Mouse (Mus musculus): Measurements from ENCODE around the gene Acer3. TPM values are rescaled to one million over a fixed set of nuclear protein-coding genes. Genes with fewer than 3 reads are reported as not detected.

Acer3 gene
- polyA plus RNA-seq, 1 experiment from 2014 or later: 21.5 TPM

DNA sequence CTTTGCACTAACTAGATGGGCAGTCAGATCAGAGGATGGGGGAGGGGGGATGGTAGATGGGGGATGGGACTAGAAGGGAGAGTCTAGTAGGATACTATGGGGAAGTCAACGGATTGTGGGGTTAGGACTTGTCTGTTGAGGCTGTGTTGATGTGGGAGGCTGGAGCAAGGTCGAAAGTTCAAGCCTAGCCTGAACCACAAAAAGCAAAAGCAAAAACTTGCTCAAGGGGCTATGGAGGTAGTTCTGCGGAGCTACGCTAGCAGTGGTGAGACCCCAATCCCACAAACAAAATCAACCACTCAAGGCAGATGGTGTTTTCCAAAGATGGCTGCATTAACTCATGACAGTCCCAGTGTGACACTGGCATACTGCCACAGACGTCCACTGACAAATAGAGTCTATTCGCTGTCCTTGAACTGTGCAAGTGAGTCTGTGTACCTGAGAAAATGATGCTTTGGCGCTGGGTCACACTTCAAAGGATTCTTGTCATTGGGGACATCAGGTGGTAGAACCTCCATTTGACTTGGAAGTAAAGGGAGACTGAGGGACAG is 927 bp downstream of the Acer3 start:
- no peaks in the 10 kb centered on the region for H3K4me1 ChIP-seq (ENCODE audit: control insufficient read depth, insufficient read depth, low read length)
- no peak for ATAC-seq (replicated peaks; ENCODE audit: insufficient number of reproducible peaks, low FRiP score, low TSS enrichment, low read depth)
- no peak overlapping the region for H3K4me3 ChIP-seq (ENCODE audit: low read depth, low read length)
- no peak for DNase-seq (ENCODE audit: low spot score)
- no peak overlapping the region for H3K27ac ChIP-seq (replicated peaks; ENCODE audit: low read depth, low read length)
- H3K9ac ChIP-seq (replicated peaks; ENCODE audit: low read length): no peak overlapping the region
- no peaks in the 10 kb centered on the region for H3K36me3 ChIP-seq (replicated peaks; ENCODE audit: control insufficient read depth, insufficient read depth, low read depth, low read length)
- H3K27me3 ChIP-seq (ENCODE audit: control insufficient read depth, insufficient read depth, low read length): no peaks in the 10 kb centered on the region
- H3K4me2 ChIP-seq (ENCODE audit: low read depth, low read length): no peak overlapping the region
- 82% methylated on average over 7 of the region's 7 CpGs for WGBS
- no peaks in the 10 kb centered on the region for H3K9me3 ChIP-seq (replicated peaks; ENCODE audit: control insufficient read depth, low read length)

DNA sequence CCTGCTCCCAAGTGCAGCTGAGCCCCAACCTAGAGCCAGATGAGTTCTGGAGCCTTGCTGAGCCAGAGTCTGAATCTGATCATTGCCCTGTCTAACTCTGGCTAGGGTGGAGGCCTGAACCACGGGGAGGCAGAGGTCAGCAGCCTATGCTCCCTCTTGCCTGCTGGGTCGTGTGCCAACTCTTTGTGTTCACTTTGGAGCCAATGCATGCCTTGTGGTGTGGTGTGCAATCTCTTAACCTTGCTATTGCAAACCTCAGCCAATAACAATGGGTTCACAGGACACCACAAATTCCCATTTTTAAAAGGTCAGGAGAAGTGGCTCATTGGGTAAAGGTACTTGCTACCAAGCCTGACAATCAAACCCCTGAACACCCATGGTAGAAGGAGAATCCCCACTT is 4.4 kb downstream of the Acer3 start:
- Histone ChIP-seq H3K36me3 (replicated peaks; ENCODE audit: control insufficient read depth, insufficient read depth, low read depth, low read length) (no peaks in the 10 kb centered on the region), H3K27ac (replicated peaks; ENCODE audit: low read depth, low read length) (no peak overlapping the region), H3K4me3 (ENCODE audit: low read depth, low read length) (no peak overlapping the region), H3K9me3 (replicated peaks; ENCODE audit: control insufficient read depth, low read length) (no peaks in the 10 kb centered on the region), H3K4me2 (ENCODE audit: low read depth, low read length) (no peak overlapping the region), H3K9ac (replicated peaks; ENCODE audit: low read length) (no peak overlapping the region), H3K4me1 (ENCODE audit: control insufficient read depth, insufficient read depth, low read length) (no peaks in the 10 kb centered on the region), H3K27me3 (ENCODE audit: control insufficient read depth, insufficient read depth, low read length) (no peaks in the 10 kb centered on the region)
- WGBS: 55% methylated on average over 2 of the region's 2 CpGs
- DNase-seq (ENCODE audit: low spot score) (no peak), ATAC-seq (replicated peaks; ENCODE audit: insufficient number of reproducible peaks, low FRiP score, low TSS enrichment, low read depth) (no peak)

DNA sequence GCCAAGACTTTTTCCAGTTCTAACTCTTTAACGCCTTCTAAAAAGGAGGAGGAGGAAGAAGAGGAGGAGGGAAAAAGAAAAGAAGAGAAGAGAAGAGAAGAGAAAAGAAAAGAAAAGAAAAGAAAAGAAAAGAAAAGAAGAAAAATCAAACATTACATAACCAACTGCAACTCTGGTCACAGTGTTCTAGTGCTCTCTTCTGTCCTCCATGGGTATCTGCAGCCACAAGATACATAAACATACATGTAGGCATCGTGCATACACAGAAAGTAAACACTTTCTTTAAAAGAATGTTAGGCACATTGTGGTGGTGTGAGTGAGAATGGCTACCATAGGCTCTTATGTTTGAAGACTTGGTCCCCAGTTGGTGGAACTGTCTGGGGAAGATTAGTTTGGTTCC is 5.9 kb downstream of the Acer3 start:
- no peaks in the 10 kb centered on the region for H3K9me3 ChIP-seq (replicated peaks; ENCODE audit: control insufficient read depth, low read length)
- H3K36me3 ChIP-seq (replicated peaks; ENCODE audit: control insufficient read depth, insufficient read depth, low read depth, low read length): no peaks in the 10 kb centered on the region
- ATAC-seq (replicated peaks; ENCODE audit: insufficient number of reproducible peaks, low FRiP score, low TSS enrichment, low read depth) (no peak), DNase-seq (ENCODE audit: low spot score) (no peak)
- no peaks in the 10 kb centered on the region for H3K4me1 ChIP-seq (ENCODE audit: control insufficient read depth, insufficient read depth, low read length)
- no peak overlapping the region for H3K4me2 ChIP-seq (ENCODE audit: low read depth, low read length)
- no peaks in the 10 kb centered on the region for H3K27me3 ChIP-seq (ENCODE audit: control insufficient read depth, insufficient read depth, low read length)
- no peak overlapping the region for H3K27ac ChIP-seq (replicated peaks; ENCODE audit: low read depth, low read length)
- H3K9ac ChIP-seq (replicated peaks; ENCODE audit: low read length): no peak overlapping the region
- WGBS: 81% methylated on average over 2 of the region's 2 CpGs
- no peak overlapping the region for H3K4me3 ChIP-seq (ENCODE audit: low read depth, low read length)

DNA sequence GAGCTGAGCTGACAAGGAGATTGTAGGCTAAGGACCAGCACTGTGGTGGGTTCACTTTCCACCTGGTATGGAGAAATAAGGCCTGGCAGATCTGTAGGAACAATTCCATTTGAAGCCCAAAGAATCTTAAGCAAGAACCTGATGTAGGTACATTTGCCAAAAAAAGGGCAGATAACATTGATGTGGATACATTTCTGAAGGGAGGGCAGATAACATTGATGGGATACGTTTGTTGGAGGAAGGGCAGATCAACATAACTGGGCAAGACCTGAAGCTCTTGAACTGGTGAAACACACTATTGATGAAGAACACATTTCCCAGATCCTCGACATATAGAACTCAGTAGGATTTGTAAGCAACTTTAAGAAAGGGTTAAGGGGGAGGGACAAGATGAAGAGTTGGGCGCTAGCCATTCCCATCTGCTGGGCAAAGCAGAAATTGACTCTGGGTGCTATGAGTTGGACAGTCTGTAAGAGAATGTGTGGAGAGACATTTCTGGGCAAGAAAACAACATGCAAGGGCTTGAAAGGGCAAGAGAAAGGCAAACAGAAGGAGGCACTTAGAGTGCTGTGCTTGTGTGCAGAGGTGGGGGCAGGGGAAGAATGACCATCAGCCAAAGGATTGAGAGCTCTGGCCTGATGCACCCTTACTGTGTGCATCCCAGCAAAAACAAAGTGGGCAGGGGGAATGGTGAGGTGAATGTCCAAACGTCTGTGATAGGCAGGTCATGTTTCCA is 8.7 kb downstream of the Acer3 start:
- DNase-seq (ENCODE audit: low spot score) (no peak), ATAC-seq (replicated peaks; ENCODE audit: insufficient number of reproducible peaks, low FRiP score, low TSS enrichment, low read depth) (no peak)
- Histone ChIP-seq H3K4me3 (ENCODE audit: low read depth, low read length) (no peak overlapping the region), H3K9me3 (replicated peaks; ENCODE audit: control insufficient read depth, low read length) (no peaks in the 10 kb centered on the region), H3K27ac (replicated peaks; ENCODE audit: low read depth, low read length) (no peak overlapping the region), H3K27me3 (ENCODE audit: control insufficient read depth, insufficient read depth, low read length) (no peaks in the 10 kb centered on the region), H3K9ac (replicated peaks; ENCODE audit: low read length) (no peak overlapping the region), H3K36me3 (replicated peaks; ENCODE audit: control insufficient read depth, insufficient read depth, low read depth, low read length) (no peaks in the 10 kb centered on the region), H3K4me1 (ENCODE audit: control insufficient read depth, insufficient read depth, low read length) (no peaks in the 10 kb centered on the region), H3K4me2 (ENCODE audit: low read depth, low read length) (no peak overlapping the region)
- 61% methylated on average over 4 of the region's 4 CpGs for WGBS

DNA sequence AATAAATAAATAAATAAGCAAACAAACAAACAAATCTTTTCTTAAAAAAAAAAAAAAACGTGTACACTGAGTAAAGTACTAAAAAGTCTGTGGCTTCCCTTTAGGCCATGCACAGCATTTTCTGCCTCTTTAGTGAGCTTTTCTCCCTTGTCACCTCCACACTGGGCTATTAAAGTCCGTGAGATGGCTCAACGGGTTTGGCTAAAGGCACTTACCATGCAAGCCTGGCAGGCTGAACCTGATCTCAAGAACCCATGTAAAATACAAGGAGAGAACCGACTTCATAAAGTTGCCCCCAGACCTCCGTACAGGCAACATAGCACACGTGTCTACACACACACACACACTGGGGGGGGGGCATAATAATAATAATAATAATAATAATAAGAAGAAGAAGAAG is 10.7 kb downstream of the Acer3 start:
- Histone ChIP-seq H3K27ac (replicated peaks; ENCODE audit: low read depth, low read length) (no peak overlapping the region), H3K9ac (replicated peaks; ENCODE audit: low read length) (no peak overlapping the region), H3K27me3 (ENCODE audit: control insufficient read depth, insufficient read depth, low read length) (no peaks in the 10 kb centered on the region), H3K4me3 (ENCODE audit: low read depth, low read length) (no peak overlapping the region), H3K4me2 (ENCODE audit: low read depth, low read length) (no peak overlapping the region), H3K4me1 (ENCODE audit: control insufficient read depth, insufficient read depth, low read length) (no peaks in the 10 kb centered on the region), H3K36me3 (replicated peaks; ENCODE audit: control insufficient read depth, insufficient read depth, low read depth, low read length) (no peaks in the 10 kb centered on the region), H3K9me3 (replicated peaks; ENCODE audit: control insufficient read depth, low read length) (no peaks in the 10 kb centered on the region)
- 64% methylated on average over 6 of the region's 6 CpGs for WGBS
- no peak for DNase-seq (ENCODE audit: low spot score)
- no peak for ATAC-seq (replicated peaks; ENCODE audit: insufficient number of reproducible peaks, low FRiP score, low TSS enrichment, low read depth)

DNA sequence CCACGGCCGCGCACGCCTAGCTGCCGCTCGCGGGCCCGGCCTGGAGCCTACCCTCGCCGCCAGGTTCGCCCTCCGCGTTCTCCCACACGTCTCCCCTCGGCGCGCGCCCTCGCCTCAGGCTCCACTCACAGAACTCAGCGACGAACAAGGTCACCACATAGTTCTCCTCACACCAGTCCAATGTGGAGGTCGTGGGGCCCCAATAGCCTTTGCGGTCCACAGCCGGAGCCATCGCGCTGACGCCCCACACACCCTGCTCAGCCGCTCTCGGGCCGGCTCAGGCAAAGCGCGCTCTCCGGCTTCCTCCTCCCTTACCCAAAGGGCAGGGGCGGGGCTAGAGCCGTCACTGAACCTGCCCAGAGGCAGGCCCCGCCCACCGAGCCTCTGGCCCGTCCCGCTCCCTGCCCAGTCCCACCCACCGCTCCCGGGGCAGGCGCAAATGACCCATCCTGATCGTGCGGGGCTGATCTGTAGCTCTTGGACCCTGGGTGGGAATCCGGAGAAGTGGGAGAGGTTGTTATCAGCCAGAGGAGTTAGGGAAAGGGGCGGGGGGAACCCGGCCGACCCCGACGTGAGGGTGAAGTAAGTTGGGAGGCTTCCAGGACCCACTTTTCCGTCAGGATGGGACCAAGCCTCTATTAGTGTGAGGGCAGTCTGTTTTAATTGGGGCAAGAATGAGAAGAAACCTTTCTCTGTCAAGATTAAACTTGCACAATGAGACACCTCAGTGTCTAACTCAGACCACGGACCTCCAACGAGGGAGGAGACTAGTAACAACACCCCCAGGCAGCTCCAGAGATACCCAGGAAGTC is 11.6 kb downstream of the Acer3 start:
- H3K27ac ChIP-seq (replicated peaks; ENCODE audit: low read depth, low read length): no peak overlapping the region

DNA sequence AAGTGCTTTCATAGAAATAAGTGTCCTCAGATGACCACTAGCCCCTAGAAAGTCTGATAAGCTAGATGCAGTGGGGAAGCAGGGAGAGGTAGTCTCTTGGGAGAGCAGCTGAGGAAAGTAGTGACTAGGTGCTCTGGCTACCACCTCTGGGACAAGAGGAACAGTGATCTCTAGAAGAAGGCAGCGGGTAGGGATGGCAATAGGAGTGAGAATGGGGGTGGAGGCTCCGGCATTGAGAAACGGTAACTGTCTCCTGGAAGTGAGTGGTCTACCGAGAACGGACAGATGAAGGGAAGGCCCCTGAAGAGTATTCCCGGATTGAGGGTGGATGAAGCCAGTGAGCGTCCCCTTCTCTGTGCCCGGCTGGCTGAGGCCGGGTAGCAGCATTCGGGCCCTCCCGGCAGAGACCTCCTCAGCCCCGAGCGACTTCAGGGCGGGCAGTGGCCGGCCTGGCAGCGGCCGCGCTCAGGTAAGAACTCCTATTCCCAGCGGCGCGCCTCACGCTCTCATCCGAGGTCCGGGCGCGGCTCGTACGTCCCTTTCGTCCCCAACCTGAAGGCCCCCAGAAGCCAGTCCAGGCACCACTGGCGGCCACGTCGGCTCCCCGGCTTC is 12.3 kb downstream of the Acer3 start:
- DNase-seq (ENCODE audit: low spot score): no peak
- Histone ChIP-seq H3K27ac (replicated peaks; ENCODE audit: low read depth, low read length) (no peak overlapping the region), H3K4me1 (ENCODE audit: control insufficient read depth, insufficient read depth, low read length) (no peaks in the 10 kb centered on the region), H3K4me2 (ENCODE audit: low read depth, low read length) (peak overlapping the region; percentile 87), H3K27me3 (ENCODE audit: control insufficient read depth, insufficient read depth, low read length) (no peaks in the 10 kb centered on the region), H3K4me3 (ENCODE audit: low read depth, low read length) (peak overlapping the region; percentile 82), H3K36me3 (replicated peaks; ENCODE audit: control insufficient read depth, insufficient read depth, low read depth, low read length) (no peaks in the 10 kb centered on the region), H3K9ac (replicated peaks; ENCODE audit: low read length) (peak overlapping the region; percentile 82), H3K9me3 (replicated peaks; ENCODE audit: control insufficient read depth, low read length) (no peaks in the 10 kb centered on the region)
- WGBS: under 1% methylated on average over 28 of the region's 33 CpGs
- ATAC-seq (replicated peaks; ENCODE audit: insufficient number of reproducible peaks, low FRiP score, low TSS enrichment, low read depth): peak; percentile 49; the same call in 1 of the 2 replicates

More for the DNA sequence above, 11.6 kb downstream of the Acer3 start:
- ATAC-seq (replicated peaks; ENCODE audit: insufficient number of reproducible peaks, low FRiP score, low TSS enrichment, low read depth): peak; percentile 97
- Histone ChIP-seq H3K9me3 (replicated peaks; ENCODE audit: control insufficient read depth, low read length) (no peaks in the 10 kb centered on the region), H3K27me3 (ENCODE audit: control insufficient read depth, insufficient read depth, low read length) (no peaks in the 10 kb centered on the region), H3K4me2 (ENCODE audit: low read depth, low read length) (peak overlapping the region; percentile 87), H3K4me3 (ENCODE audit: low read depth, low read length) (peak overlapping the region; percentile 82), H3K4me1 (ENCODE audit: control insufficient read depth, insufficient read depth, low read length) (no peaks in the 10 kb centered on the region), H3K9ac (replicated peaks; ENCODE audit: low read length) (peak overlapping the region; percentile 82), H3K36me3 (replicated peaks; ENCODE audit: control insufficient read depth, insufficient read depth, low read depth, low read length) (no peaks in the 10 kb centered on the region)
- peak; percentile 97 for DNase-seq (ENCODE audit: low spot score)
- WGBS: under 1% methylated on average over 52 of the region's 53 CpGs
